Comparison of ENCODE assay signal across 8 mouse cellular contexts in genomic region chr3:88622113-88622940, GRCm38 (mm10). TPM values are rescaled to one million over a fixed set of nuclear protein-coding genes. Genes with fewer than 3 reads are reported as not detected.
A peak's percentile ranks its signal among the peaks of the same experiment; 100 is the strongest.
DNase-seq lines count a peak whose midpoint lies in the region; ATAC-seq and TF ChIP-seq lines count a peak whose summit lies in the region.

No protein-coding gene starts in this region.

- H3K27ac ChIP-seq in heart, embryonic 13.5 days (replicated peaks): peak overlapping the region; percentile 99
- peak overlapping the region; percentile 89 for H3K27ac ChIP-seq in macrophage

- H3K27me3 ChIP-seq in C2C12 (ENCODE audit: control insufficient read depth, insufficient read depth, insufficient read length): no peaks in the 10 kb centered on the region
- no peaks in the 10 kb centered on the region for H3K27me3 ChIP-seq in heart, embryonic 13.5 days (replicated peaks)

- H3ac ChIP-seq in C2C12 (ENCODE audit: control insufficient read depth, insufficient read length, low read depth): peak overlapping the region; percentile 79

- no peak for ATAC-seq in heart, embryonic 13.5 days (ENCODE audit: extremely low read depth, insufficient number of reproducible peaks, low FRiP score, low TSS enrichment)

- peaks cover 55% of the 10 kb centered on the region for H3K79me3 ChIP-seq in C2C12 (ENCODE audit: low read depth)

- WGBS in heart, embryonic 13.5 days: under 1% methylated on average over 24 of the region's 24 CpGs
- 2% methylated on average over 24 of the region's 24 CpGs for WGBS in macrophage (ENCODE audit: missing documents)

- peak overlapping the region; percentile 73 for H3K4me2 ChIP-seq in heart, embryonic 13.5 days

- H3K79me2 ChIP-seq in C2C12 (ENCODE audit: control insufficient read depth, insufficient read depth): peaks cover 83% of the 10 kb centered on the region
- peaks cover 69% of the 10 kb centered on the region for H3K79me2 ChIP-seq in macrophage (ENCODE audit: inconsistent target)

- DNase-seq in 3134 (ENCODE audit: extremely low read depth, insufficient read length, low spot score): peak; percentile 45
- DNase-seq in cerebellum, postnatal 25 days: peak; percentile 63
- DNase-seq in kidney, postnatal 10 days: peak; percentile 80
- DNase-seq in thymus, postnatal 0 days (ENCODE audit: low spot score): peak; percentile 53
- no peak for DNase-seq in gastrocnemius, adult 8-10 months (ENCODE audit: low spot score in 2 of 2)

- H3K9me3 ChIP-seq in heart, embryonic 13.5 days: no peaks in the 10 kb centered on the region

- H3K36me3 ChIP-seq in C2C12 (ENCODE audit: control insufficient read depth, insufficient read depth) (peaks cover 14% of the 10 kb centered on the region), macrophage (ENCODE audit: inconsistent target) (peaks cover 7% of the 10 kb centered on the region; the same call in 1 of the 2 replicates)
- H3K36me3 ChIP-seq in heart, embryonic 13.5 days: peaks cover 15% of the 10 kb centered on the region

- H3K4me1 ChIP-seq in heart, embryonic 13.5 days: peaks cover 81% of the 10 kb centered on the region

- H3K4me3 ChIP-seq in C2C12 (ENCODE audit: insufficient read depth, poor library complexity, severe bottlenecking): peak overlapping the region; percentile 62
- peak overlapping the region; percentile 93 for H3K4me3 ChIP-seq in heart, embryonic 13.5 days
- H3K4me3 ChIP-seq in macrophage (ENCODE audit: inconsistent target): peak overlapping the region; percentile 84

- peak overlapping the region; percentile 98 for H3K9ac ChIP-seq in heart, embryonic 13.5 days

- TF ChIP-seq CTCF in C2C12 (IDR thresholded peaks at IDR 0.05; ENCODE audit: control insufficient read depth, insufficient read depth, insufficient read length): no peak

TF ChIP-seq in C2C12, 6 proteins besides CTCF, POLR2A, EP300 and RAD21:
- TF ChIP-seq MYOG (IDR thresholded peaks at IDR 0.05; ENCODE audit: control insufficient read depth, extremely low read depth, insufficient read length): no peak
- TF ChIP-seq MYOD1 (IDR thresholded peaks at IDR 0.05; ENCODE audit: control insufficient read depth, insufficient read length, low read depth): no peak
- no peak for TF ChIP-seq FOSL1 (IDR thresholded peaks at IDR 0.05; ENCODE audit: insufficient read depth, low read length, poor library complexity, severe bottlenecking)
- TF ChIP-seq USF1 (IDR thresholded peaks at IDR 0.05; ENCODE audit: low read depth): no peak
- no peak for TF ChIP-seq CEBPB (IDR thresholded peaks at IDR 0.05; ENCODE audit: low read depth)
- no peak for TF ChIP-seq MAX (IDR thresholded peaks at IDR 0.05)

RNA-seq across cellular contexts. Expression of gene Arhgef2, which starts 16.6 kb away (rescaled TPM):
- 88.3 TPM for polyA plus RNA-seq in C2C12 (2012; fragmentation: generic; extraction: Trizol)
- polyA plus RNA-seq in heart, embryonic 13.5 days (2015; fragmentation: Nextera tagmentation; extraction: Ambion mirVana): 73.1 and 73.4 TPM in 2 replicates
- total RNA-seq in macrophage (2018; cell fraction: chromatin; rRNA removed): 100 to 1,000 TPM; 401 to 771 (median 585) TPM
- 100 to 1,000 TPM; 114 to 210 (median 154) TPM for total RNA-seq in macrophage (2018; cell fraction: cytosol; rRNA removed)
- total RNA-seq in macrophage (2018; cell fraction: nucleus; rRNA removed): 100 to 1,000 TPM; 216 to 483 (median 324) TPM
- polyA plus RNA-seq in macrophage (2018): 83.0 to 111 TPM (median 86.2 TPM) in 3 replicates
- 64.2 and 94.5 TPM in 2 replicates for polyA plus RNA-seq in thymus, postnatal 0 days (2015; fragmentation: Nextera tagmentation; extraction: Ambion mirVana)
- 10 to 100 TPM; 13.5 to 19.0 (median 16.6) TPM for total RNA-seq in gastrocnemius, adult 8-10 months (2022)

RNA-seq across cellular contexts. Expression of gene Rxfp4, which starts 30.6 kb away (rescaled TPM):
- polyA plus RNA-seq in C2C12 (2012; fragmentation: generic; extraction: Trizol): 0.05 TPM
- polyA plus RNA-seq in heart, embryonic 13.5 days (2015; fragmentation: Nextera tagmentation; extraction: Ambion mirVana): not detected in 2 replicates
- not detected for total RNA-seq in macrophage (2018; cell fraction: chromatin; rRNA removed)
- not detected for total RNA-seq in macrophage (2018; cell fraction: cytosol; rRNA removed)
- total RNA-seq in macrophage (2018; cell fraction: nucleus; rRNA removed): not detected
- polyA plus RNA-seq in macrophage (2018): not detected in 3 replicates
- not detected in 2 replicates for polyA plus RNA-seq in thymus, postnatal 0 days (2015; fragmentation: Nextera tagmentation; extraction: Ambion mirVana)
- total RNA-seq in gastrocnemius, adult 8-10 months (2022): not detected

RNA-seq across cellular contexts. Expression of gene Ssr2, which starts 46.7 kb away (rescaled TPM):
- polyA plus RNA-seq in C2C12 (2012; fragmentation: generic; extraction: Trizol) (351 TPM), macrophage (2018) (108 to 122 TPM (median 113 TPM) in 3 replicates)
- 173 and 202 TPM in 2 replicates for polyA plus RNA-seq in heart, embryonic 13.5 days (2015; fragmentation: Nextera tagmentation; extraction: Ambion mirVana)
- total RNA-seq in macrophage (2018; cell fraction: chromatin; rRNA removed): 10 to 100 TPM in 24 of 26 experiments, 1 to 10 TPM in 2; 6.9 to 42.1 (median 15.7) TPM
- total RNA-seq in macrophage (2018; cell fraction: cytosol; rRNA removed): 100 to 1,000 TPM in 20 of 26 experiments, 10 to 100 TPM in 6; 79.8 to 136 (median 115) TPM
- 100 to 1,000 TPM in 1 of 26 experiments, 10 to 100 TPM in 25; 23.5 to 102 (median 68.8) TPM for total RNA-seq in macrophage (2018; cell fraction: nucleus; rRNA removed)
- polyA plus RNA-seq in thymus, postnatal 0 days (2015; fragmentation: Nextera tagmentation; extraction: Ambion mirVana): 206 and 212 TPM in 2 replicates
- 10 to 100 TPM; 41.5 to 44.9 (median 43.1) TPM for total RNA-seq in gastrocnemius, adult 8-10 months (2022)

Comparison
In these comparisons a context has a peak if more than half of its experiments do, and no peak if none do; other contexts are left out.
1. DNase-seq: peak in 3134 (single experiment), cerebellum, postnatal 25 days (2 of 2), kidney, postnatal 10 days (single experiment) and thymus, postnatal 0 days (single experiment); none in gastrocnemius, adult 8-10 months (0 of 2).
2. Peak in every context shown above with its lines, with median percentiles within 50 percentile points of each other: H3K4me3 ChIP-seq.